Mouse (Mus musculus) stomach, postnatal 0 days (tissue): ENCODE measurements around the gene Rbms3. TPM values are rescaled to one million over a fixed set of nuclear protein-coding genes. Genes with fewer than 3 reads are reported as not detected.
A peak's percentile ranks its signal among the peaks of the same experiment; 100 is the strongest.

Experiments used
- ATAC-seq: fragments of 200-750 bp; cut with Nextera tagmentation; 2 replicates; pipeline ENCODE4 v1.8.0; 2017; ENCODE audit not compliant: low FRiP score, low TSS enrichment
- DNase-seq: peaks from one replicate; pipeline ENCODE4 v3.0.0-alpha.2; 2016; ENCODE audit warnings: low spot score
- H3K27ac ChIP-seq: fragments of 300-500 bp; sonication (generic); replicated peaks from 2 replicates; pipeline ENCODE4 v1.5.1; 2014; ENCODE audit warnings: mild to moderate bottlenecking, control low read depth
- H3K27me3 ChIP-seq: fragments of 300-500 bp; sonication (generic); 2 replicates; pipeline ENCODE4 v1.6.1; 2014; ENCODE audit warnings: low read length; ENCODE audit not compliant: control insufficient read depth, insufficient read depth
- H3K36me3 ChIP-seq: fragments of 300-500 bp; sonication (generic); 2 replicates; pipeline ENCODE4 v1.6.1; 2014; ENCODE audit warnings: low read length, mixed read lengths; ENCODE audit not compliant: control insufficient read depth, insufficient read depth
- H3K4me1 ChIP-seq: fragments of 300-500 bp; sonication (generic); replicated peaks from 2 replicates; pipeline ENCODE4 v1.6.1; 2014; ENCODE audit warnings: antibody characterized with exemption; ENCODE audit not compliant: control insufficient read depth, insufficient read depth
- H3K4me2 ChIP-seq: fragments of 300-500 bp; sonication (generic); replicated peaks from 2 replicates; pipeline ENCODE4 v1.6.1; 2014; ENCODE audit warnings: low read depth, mild to moderate bottlenecking, control low read depth, moderate library complexity
- H3K4me3 ChIP-seq: fragments of 300-500 bp; sonication (generic); 2 replicates; pipeline ENCODE4 v1.5.1; 2014; ENCODE audit warnings: low read depth, low read length, control low read depth
- H3K9ac ChIP-seq: fragments of 300-500 bp; sonication (generic); 2 replicates; pipeline ENCODE4 v1.6.1; 2014; ENCODE audit warnings: mild to moderate bottlenecking, low read length, control low read depth, mixed read lengths
- H3K9me3 ChIP-seq: fragments of 300-500 bp; sonication (generic); 2 replicates; pipeline ENCODE4 v1.6.1; 2016; ENCODE audit warnings: low read length; ENCODE audit not compliant: control insufficient read depth
- CTCF ChIP-seq: IDR thresholded peaks from 2 replicates; pipeline ENCODE4 v1.5.1; 2016; ENCODE audit warnings: antibody characterized with exemption, low read depth, mild to moderate bottlenecking, moderate library complexity
- EP300 ChIP-seq: optimal IDR thresholded peaks from 2 replicates; pipeline ENCODE3; 2016; ENCODE audit warnings: antibody characterized with exemption
- WGBS: fragments of 180-500 bp; shearing (Covaris S2); extraction: QIAGEN DNeasy Blood & Tissue Kit; methylation state at CpG from one replicate; pipeline ENCODE4 v1.1.7; 2014; 5-methylcytosine and 5-hydroxymethylcytosine counted together
- polyA plus RNA-seq: library from polyadenylated mRNA; unstranded; fragments of >200 nt; fragmentation: Nextera tagmentation; extraction: Ambion mirVana; gene quantifications from 2 replicates; pipeline ENCODE4 v1.2.1, GENCODE M21; 2015

Rbms3 gene
- polyA plus RNA-seq, 1 experiment from 2014 or later = 20.9 TPM

DNA sequence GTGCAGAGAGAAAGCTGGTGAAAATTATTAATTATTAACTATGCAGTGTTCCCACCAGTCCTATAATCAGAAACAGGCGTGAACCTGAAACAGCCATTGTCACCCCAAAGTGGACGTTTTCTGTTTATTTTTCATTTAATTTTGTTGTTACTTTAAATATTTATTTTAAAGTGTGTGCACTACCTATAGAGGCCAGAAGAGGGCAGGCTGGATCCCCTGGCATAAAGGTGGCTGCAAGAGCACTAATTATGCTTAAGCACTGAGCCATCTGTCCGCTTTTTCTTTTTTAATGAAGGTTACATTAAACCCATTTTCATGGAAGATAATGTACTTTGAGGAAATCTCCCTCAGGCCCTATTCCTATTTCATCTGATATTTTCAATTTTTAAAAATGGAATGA is 563.2 kb downstream of the Rbms3 start:
- no peaks in the 10 kb centered on the region for H3K4me1 ChIP-seq
- no peaks in the 10 kb centered on the region for H3K27me3 ChIP-seq
- no peaks in the 10 kb centered on the region for H3K9me3 ChIP-seq
- H3K4me3 ChIP-seq = no peak overlapping the region
- no peaks in the 10 kb centered on the region for H3K36me3 ChIP-seq
- DNase-seq = no peak
- no peak for ATAC-seq
- H3K4me2 ChIP-seq = no peak overlapping the region
- WGBS = 65% methylated on average over 3 of the region's 3 CpGs
- H3K27ac ChIP-seq = no peak overlapping the region
- no peak overlapping the region for H3K9ac ChIP-seq
- no peak for TF ChIP-seq EP300
- TF ChIP-seq CTCF = peak; percentile 65

DNA sequence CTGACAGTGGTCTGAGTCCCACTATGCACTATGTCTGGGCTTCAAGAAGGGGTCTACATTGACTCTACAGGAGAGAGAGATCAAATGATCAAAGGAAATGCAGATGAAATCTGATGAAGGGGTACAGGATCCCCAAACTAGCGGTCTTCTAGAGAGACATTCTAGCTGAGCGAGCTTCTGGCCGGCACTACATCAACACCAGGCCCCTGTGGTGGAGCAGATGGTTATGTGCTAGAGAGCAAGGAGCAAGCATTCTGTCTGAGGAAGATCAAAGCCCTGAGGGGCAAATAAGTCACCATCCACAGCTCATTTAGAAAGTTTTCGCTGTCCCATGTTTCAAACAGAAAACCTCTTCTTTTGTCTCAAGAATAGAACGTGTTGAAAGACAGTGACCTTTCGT is 564.1 kb downstream of the Rbms3 start:
- TF ChIP-seq EP300 = no peak
- TF ChIP-seq CTCF = no peak
- ATAC-seq = no peak
- Histone ChIP-seq H3K4me3 (no peak overlapping the region), H3K27me3 (no peaks in the 10 kb centered on the region), H3K36me3 (no peaks in the 10 kb centered on the region), H3K4me1 (no peaks in the 10 kb centered on the region), H3K4me2 (no peak overlapping the region), H3K9ac (no peak overlapping the region), H3K9me3 (no peaks in the 10 kb centered on the region), H3K27ac (no peak overlapping the region)
- WGBS = 93% methylated on average over 6 of the region's 6 CpGs
- no peak for DNase-seq

DNA sequence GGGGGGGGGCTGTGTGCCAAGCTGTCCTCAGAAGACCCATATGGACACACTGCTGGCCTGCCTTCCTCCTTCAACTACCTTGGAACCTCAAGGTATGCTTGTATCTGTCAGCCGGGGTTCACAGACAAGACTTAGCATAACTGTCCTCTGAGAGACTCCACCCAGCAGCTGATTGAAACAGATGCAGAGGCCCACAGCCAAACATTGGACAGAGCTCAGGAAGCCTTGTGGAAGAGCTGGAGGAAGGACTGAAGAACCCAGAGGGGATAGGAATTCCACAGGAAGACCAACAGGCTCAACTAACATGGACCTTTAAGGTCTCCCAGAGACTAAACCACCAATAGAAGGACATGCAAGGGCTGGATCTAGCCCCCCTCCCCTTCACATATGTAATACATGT is 570.1 kb downstream of the Rbms3 start:
- no peaks in the 10 kb centered on the region for H3K27me3 ChIP-seq
- WGBS = 60% methylated on average over 1 of the region's 1 CpGs
- H3K4me1 ChIP-seq = no peaks in the 10 kb centered on the region
- H3K9ac ChIP-seq = no peak overlapping the region
- no peak overlapping the region for H3K27ac ChIP-seq
- H3K36me3 ChIP-seq = no peaks in the 10 kb centered on the region
- ATAC-seq = no peak
- H3K9me3 ChIP-seq = no peaks in the 10 kb centered on the region
- no peak overlapping the region for H3K4me3 ChIP-seq
- TF ChIP-seq CTCF (no peak), EP300 (no peak)
- no peak overlapping the region for H3K4me2 ChIP-seq
- no peak for DNase-seq

DNA sequence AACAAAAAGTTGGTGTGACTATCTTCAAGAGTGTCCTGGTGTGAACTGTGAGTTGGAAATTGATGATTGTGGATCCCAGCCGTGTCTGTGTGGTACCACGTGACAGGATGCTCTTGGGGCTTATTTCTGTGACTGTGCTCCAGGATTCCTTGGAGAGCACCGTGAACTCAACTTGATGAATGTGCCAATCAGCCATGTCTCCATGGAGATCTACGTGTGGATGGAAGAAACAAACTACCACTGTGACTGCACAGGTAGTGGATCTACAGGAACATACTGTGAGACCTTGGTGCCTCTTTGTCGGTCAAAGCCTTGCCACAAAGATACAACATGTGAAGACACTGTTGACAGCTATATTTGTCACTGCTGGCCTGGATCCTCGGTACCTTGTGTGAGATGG is 570.6 kb downstream of the Rbms3 start:
- WGBS = 90% methylated on average over 6 of the region's 6 CpGs
- Histone ChIP-seq H3K4me1 (no peaks in the 10 kb centered on the region), H3K9me3 (no peaks in the 10 kb centered on the region), H3K4me3 (no peak overlapping the region), H3K9ac (no peak overlapping the region), H3K36me3 (no peaks in the 10 kb centered on the region), H3K27ac (no peak overlapping the region), H3K4me2 (no peak overlapping the region), H3K27me3 (no peaks in the 10 kb centered on the region)
- ATAC-seq = no peak
- DNase-seq = no peak
- no peak for TF ChIP-seq CTCF
- TF ChIP-seq EP300 = no peak

DNA sequence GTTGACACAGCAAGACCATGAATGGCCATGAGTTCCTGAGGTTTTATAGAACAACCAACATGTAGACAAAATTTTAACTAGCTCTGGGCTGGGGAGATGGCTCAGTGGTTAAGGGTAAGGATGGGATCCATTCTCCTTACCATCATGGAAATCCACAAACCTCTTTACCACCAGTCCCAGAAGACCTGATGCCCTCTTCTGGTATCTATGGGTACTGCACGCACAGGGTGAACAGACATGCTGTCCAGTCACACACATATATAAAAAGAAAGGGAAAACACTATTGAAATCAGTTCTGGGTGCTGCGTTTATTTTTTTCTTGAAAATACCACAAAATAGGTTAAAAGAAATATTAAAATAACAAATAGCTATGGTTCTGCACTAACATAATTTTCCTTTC is 577.8 kb downstream of the Rbms3 start:
- Histone ChIP-seq H3K27me3 (no peaks in the 10 kb centered on the region), H3K4me3 (no peak overlapping the region), H3K9me3 (no peaks in the 10 kb centered on the region), H3K27ac (no peak overlapping the region), H3K9ac (no peak overlapping the region), H3K36me3 (no peaks in the 10 kb centered on the region), H3K4me1 (no peaks in the 10 kb centered on the region), H3K4me2 (no peak overlapping the region)
- 98% methylated on average over 2 of the region's 2 CpGs for WGBS
- ATAC-seq = no peak
- DNase-seq = no peak
- TF ChIP-seq CTCF = peak; percentile 54
- no peak for TF ChIP-seq EP300

DNA sequence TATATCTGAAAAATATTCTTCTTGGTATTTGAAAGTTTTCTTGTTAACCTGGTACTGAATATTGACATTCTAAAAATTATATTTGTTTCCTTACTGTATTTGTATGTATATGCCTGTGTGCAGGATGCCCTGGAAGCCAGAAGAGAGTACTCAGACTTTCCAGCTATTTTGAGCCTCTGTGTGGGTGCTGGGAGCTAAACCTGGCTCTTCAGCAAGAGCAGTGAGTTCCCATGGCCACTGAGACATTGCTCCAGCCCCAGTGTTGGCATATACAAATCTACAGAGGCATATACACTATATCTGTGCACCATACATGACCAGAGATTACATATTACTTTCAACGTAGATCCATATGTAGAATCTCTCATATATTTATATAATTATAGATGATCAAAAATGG is 581.1 kb downstream of the Rbms3 start:
- H3K4me2 ChIP-seq = no peak overlapping the region
- TF ChIP-seq CTCF (no peak), EP300 (no peak)
- no peak for DNase-seq
- no peak overlapping the region for H3K4me3 ChIP-seq
- no peak overlapping the region for H3K27ac ChIP-seq
- no peaks in the 10 kb centered on the region for H3K36me3 ChIP-seq
- no peak for ATAC-seq
- H3K9me3 ChIP-seq = no peaks in the 10 kb centered on the region
- no peaks in the 10 kb centered on the region for H3K27me3 ChIP-seq
- 90% methylated on average over 1 of the region's 1 CpGs for WGBS
- H3K9ac ChIP-seq = no peak overlapping the region
- no peaks in the 10 kb centered on the region for H3K4me1 ChIP-seq

DNA sequence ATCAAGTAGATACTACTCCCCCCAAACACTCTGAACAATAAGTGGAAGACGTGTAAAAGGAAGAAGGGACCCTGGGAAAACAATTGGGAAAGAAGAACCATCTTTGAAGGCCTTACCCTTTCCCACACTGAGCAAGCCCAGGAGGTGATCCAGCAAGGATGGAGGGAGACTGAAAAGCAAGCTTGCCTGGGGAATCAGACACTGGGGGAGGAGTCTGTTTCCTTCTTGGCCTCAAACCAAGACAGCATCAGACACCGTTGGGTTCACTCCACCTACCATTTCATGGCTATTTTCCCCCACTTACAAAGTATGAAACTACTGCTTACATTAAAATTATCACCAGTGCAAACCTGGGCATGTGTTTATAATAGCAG is 587.7 kb downstream of the Rbms3 start:
- TF ChIP-seq CTCF = no peak
- TF ChIP-seq EP300 = no peak
- no peaks in the 10 kb centered on the region for H3K9me3 ChIP-seq
- DNase-seq (no peak), ATAC-seq (no peak)
- H3K9ac ChIP-seq = no peak overlapping the region
- H3K4me3 ChIP-seq = no peak overlapping the region
- no peak overlapping the region for H3K27ac ChIP-seq
- H3K4me2 ChIP-seq = no peak overlapping the region
- H3K36me3 ChIP-seq = no peaks in the 10 kb centered on the region
- no peaks in the 10 kb centered on the region for H3K4me1 ChIP-seq
- H3K27me3 ChIP-seq = no peaks in the 10 kb centered on the region
- WGBS = 37% methylated on average over 2 of the region's 2 CpGs
